Mouse (Mus musculus) brain, embryonic 14.5 days (tissue): ENCODE measurements around the gene Rhbdl1.

Source experiments
- CTCF ChIP-seq: fragments of 200-500 bp; IDR thresholded peaks from 2 replicates; pipeline ENCODE4 v1.5.1; 2012; ENCODE audit warnings: inconsistent platforms, mild to moderate bottlenecking, moderate library complexity, borderline replicate concordance; ENCODE audit not compliant: insufficient read depth, insufficient read length; ENCODE audit errors: extremely low read depth
- POLR2A ChIP-seq: fragments of 200-500 bp; IDR thresholded peaks from 2 replicates; pipeline ENCODE4 v1.6.1; 2012; ENCODE audit warnings: mild to moderate bottlenecking, inconsistent platforms, borderline replicate concordance; ENCODE audit not compliant: poor library complexity, insufficient read depth, insufficient read length, severe bottlenecking; ENCODE audit errors: extremely low read depth

GRCm38 (mm10) chr17:25874148-25874720 is 37.1 kb upstream of the Rhbdl1 start:
- TF ChIP-seq CTCF (no peak), POLR2A (no peak)
